8 mouse cellular contexts compared by ENCODE assay signal in the genomic region with DNA sequence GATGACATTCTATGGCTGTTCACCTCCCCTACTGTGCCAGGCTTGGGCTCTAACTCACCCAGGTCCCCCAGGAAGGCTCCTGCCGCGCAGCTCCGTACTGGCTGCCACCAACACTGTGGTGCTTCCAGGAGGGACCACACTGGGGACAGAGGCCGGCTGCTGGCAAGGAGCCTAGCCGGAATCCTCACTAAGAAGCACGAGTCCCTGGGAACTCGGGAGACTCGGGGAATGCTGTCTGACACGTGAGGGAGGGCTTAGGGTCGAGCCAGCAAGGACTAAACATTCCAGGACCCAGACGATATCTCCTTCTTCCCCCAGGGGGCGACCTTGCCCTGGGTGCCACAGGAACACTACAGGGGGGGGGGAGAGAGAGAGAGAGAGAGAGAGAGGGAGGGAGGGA.
A peak's percentile ranks its signal among the peaks of the same experiment; 100 is the strongest.
DNase-seq lines count a peak whose midpoint lies in the region; ATAC-seq and TF ChIP-seq lines count a peak whose summit lies in the region.

No protein-coding gene starts in this region.

- H3K27ac ChIP-seq in left cerebral cortex, adult 2 months: peak overlapping the region; percentile 79
- H3K27ac ChIP-seq in forebrain, embryonic 14.5 days (ENCODE audit: low read depth, low read length): no peak overlapping the region
- no peak overlapping the region for H3K27ac ChIP-seq in liver, postnatal 0 days (ENCODE audit: low read depth)
- no peak overlapping the region for H3K27ac ChIP-seq in testis, adult 2 months (ENCODE audit: control insufficient read depth, insufficient read depth, low read depth, low read length)

- no peak for TF ChIP-seq EP300 in liver, postnatal 0 days (IDR thresholded peaks at IDR 0.05; ENCODE audit: low read depth)

- peak; percentile 42; the same call in 1 of the 2 replicates for ATAC-seq in forebrain, embryonic 14.5 days
- ATAC-seq in liver, postnatal 0 days: no peak

- H3K9ac ChIP-seq in forebrain, embryonic 14.5 days (ENCODE audit: low read length): no peak overlapping the region
- H3K9ac ChIP-seq in liver, postnatal 0 days (replicated peaks): no peak overlapping the region

- TF ChIP-seq POLR2A in testis, adult 2 months (IDR thresholded peaks at IDR 0.05; ENCODE audit: control insufficient read depth, low read depth, low read length): no peak

- H3K4me2 ChIP-seq in forebrain, embryonic 14.5 days (ENCODE audit: low read length): peak overlapping the region; percentile 39; the same call in 1 of the 2 replicates
- H3K4me2 ChIP-seq in liver, postnatal 0 days (ENCODE audit: low read depth, low read length): no peak overlapping the region

- DNase-seq in left cerebral cortex, adult 2 months (ENCODE audit: extremely low spot score in 1 of 2, low spot score in 2 of 2): peak in 1 of 2 experiments; percentile 56
- no peak for DNase-seq in left cerebral cortex, adult 11 months (ENCODE audit: low spot score)
- peak; percentile 26 to 33 for DNase-seq in adrenal gland, postnatal 4 days (ENCODE audit: low spot score in 2 of 2)
- DNase-seq in forebrain, embryonic 14.5 days (ENCODE audit: low spot score): peak; percentile 55
- peak; percentile 20 for DNase-seq in hindlimb bud, embryonic 11.5 days (ENCODE audit: extremely low spot score, low read depth, low spot score)
- DNase-seq in liver, postnatal 0 days: peak; percentile 19
- no peak for DNase-seq in spleen, postnatal 14 days (ENCODE audit: low spot score in 2 of 2)

- 2% methylated on average over 11 of the region's 12 CpGs for WGBS in forebrain, embryonic 14.5 days
- 2% methylated on average over 11 of the region's 12 CpGs for WGBS in liver, postnatal 0 days (ENCODE audit: insufficient replicate concordance)

- H3K27me3 ChIP-seq in forebrain, embryonic 14.5 days (replicated peaks; ENCODE audit: control insufficient read depth, insufficient read depth, low read length): no peaks in the 10 kb centered on the region
- no peaks in the 10 kb centered on the region for H3K27me3 ChIP-seq in liver, postnatal 0 days (ENCODE audit: insufficient read depth, low read length)
- H3K27me3 ChIP-seq in testis, adult 2 months (ENCODE audit: control insufficient read depth, insufficient read depth, low read length): no peaks in the 10 kb centered on the region

- TF ChIP-seq CTCF in left cerebral cortex, adult 2 months (IDR thresholded peaks at IDR 0.05): peak; percentile 31
- 0 out of 2 replicates have a peak, but pooled peaks have one; percentile 5 for TF ChIP-seq CTCF in liver, postnatal 0 days (IDR thresholded peaks at IDR 0.05; ENCODE audit: low read depth)
- peak; percentile 26; the same call in 1 of the 2 replicates for TF ChIP-seq CTCF in testis, adult 2 months (IDR thresholded peaks at IDR 0.05; ENCODE audit: control insufficient read depth, insufficient read depth, insufficient replicate concordance, low read depth, low read length)

- H3K4me3 ChIP-seq in left cerebral cortex, adult 2 months: no peak overlapping the region
- no peak overlapping the region for H3K4me3 ChIP-seq in forebrain, embryonic 14.5 days (ENCODE audit: low read depth, low read length)
- H3K4me3 ChIP-seq in liver, postnatal 0 days (ENCODE audit: low read depth, low read length): no peak overlapping the region
- no peak overlapping the region for H3K4me3 ChIP-seq in testis, adult 2 months (ENCODE audit: control insufficient read depth, low read depth, low read length)

- intact Hi-C loops in left cerebral cortex, adult 2 months (cut with DNase I): no loop called here

- no peaks in the 10 kb centered on the region for H3K36me3 ChIP-seq in forebrain, embryonic 14.5 days (ENCODE audit: control insufficient read depth, insufficient read depth, low read length)
- H3K36me3 ChIP-seq in liver, postnatal 0 days (replicated peaks; ENCODE audit: insufficient read depth, low read length): no peaks in the 10 kb centered on the region
- H3K36me3 ChIP-seq in testis, adult 2 months (ENCODE audit: control insufficient read depth, insufficient read depth, low read length): no peaks in the 10 kb centered on the region

- H3K9me3 ChIP-seq in forebrain, embryonic 14.5 days (replicated peaks; ENCODE audit: control insufficient read depth, low read length): no peaks in the 10 kb centered on the region
- no peaks in the 10 kb centered on the region for H3K9me3 ChIP-seq in liver, postnatal 0 days (ENCODE audit: low read length)

- peaks cover 6% of the 10 kb centered on the region for H3K4me1 ChIP-seq in forebrain, embryonic 14.5 days (ENCODE audit: control insufficient read depth, insufficient read depth, low read length)
- H3K4me1 ChIP-seq in liver, postnatal 0 days (ENCODE audit: insufficient read depth): no peaks in the 10 kb centered on the region
- peaks cover 14% of the 10 kb centered on the region for H3K4me1 ChIP-seq in testis, adult 2 months (ENCODE audit: control insufficient read depth, insufficient read depth, low read length)

Comparison
In these comparisons a context has a peak if more than half of its experiments do, and no peak if none do; other contexts are left out.
1. DNase-seq: peak in adrenal gland, postnatal 4 days (2 of 2), forebrain, embryonic 14.5 days (single experiment), hindlimb bud, embryonic 11.5 days (single experiment) and liver, postnatal 0 days (single experiment); none in left cerebral cortex, adult 11 months (single experiment) and spleen, postnatal 14 days (0 of 2).
2. Peak in every context shown above with its lines, with median percentiles within 50 percentile points of each other: CTCF ChIP-seq.